Mouse (Mus musculus): Measurements from ENCODE around the gene Garnl3. TPM values are rescaled to one million over a fixed set of nuclear protein-coding genes. Genes with fewer than 3 reads are reported as not detected.

The Garnl3 gene
- polyA plus RNA-seq, 1 experiment: 17.9 TPM

GRCm38 (mm10) chr2:33086016-33086596 lies 45.3 kb downstream of the Garnl3 start:
- Histone ChIP-seq H3K27ac (replicated peaks; ENCODE audit: low read depth, low read length) (no peak overlapping the region), H3K4me1 (ENCODE audit: control insufficient read depth, insufficient read depth, insufficient read length, low read length) (no peaks in the 10 kb centered on the region), H3K4me3 (ENCODE audit: insufficient read depth, low read depth, low read length) (no peak overlapping the region)

- Histone ChIP-seq H3K4me1 (ENCODE audit: control insufficient read depth, insufficient read depth, insufficient read length, low read length) (no peaks in the 10 kb centered on the region), H3K4me3 (ENCODE audit: insufficient read depth, low read depth, low read length) (no peak overlapping the region), H3K27ac (replicated peaks; ENCODE audit: low read depth, low read length) (no peak overlapping the region)
Observed at GRCm38 (mm10) chr2:33084221-33084620, 47.2 kb downstream of the Garnl3 start.

GRCm38 (mm10) chr2:33080166-33080565 lies 51.3 kb downstream of the Garnl3 start:
- H3K4me3 ChIP-seq (ENCODE audit: insufficient read depth, low read depth, low read length): no peak overlapping the region
- no peak overlapping the region for H3K27ac ChIP-seq (replicated peaks; ENCODE audit: low read depth, low read length)
- H3K4me1 ChIP-seq (ENCODE audit: control insufficient read depth, insufficient read depth, insufficient read length, low read length): no peaks in the 10 kb centered on the region

GRCm38 (mm10) chr2:33077252-33077651 lies 54.2 kb downstream of the Garnl3 start:
- Histone ChIP-seq H3K27ac (replicated peaks; ENCODE audit: low read depth, low read length) (no peak overlapping the region), H3K4me1 (ENCODE audit: control insufficient read depth, insufficient read depth, insufficient read length, low read length) (no peaks in the 10 kb centered on the region), H3K4me3 (ENCODE audit: insufficient read depth, low read depth, low read length) (no peak overlapping the region)

- H3K4me1 ChIP-seq (ENCODE audit: control insufficient read depth, insufficient read depth, insufficient read length, low read length): no peaks in the 10 kb centered on the region
- H3K4me3 ChIP-seq (ENCODE audit: insufficient read depth, low read depth, low read length): no peak overlapping the region
- no peak overlapping the region for H3K27ac ChIP-seq (replicated peaks; ENCODE audit: low read depth, low read length)
Observed at GRCm38 (mm10) chr2:33074931-33075330, 56.5 kb downstream of the Garnl3 start.

- Histone ChIP-seq H3K4me1 (ENCODE audit: control insufficient read depth, insufficient read depth, insufficient read length, low read length) (no peaks in the 10 kb centered on the region), H3K27ac (replicated peaks; ENCODE audit: low read depth, low read length) (no peak overlapping the region), H3K4me3 (ENCODE audit: insufficient read depth, low read depth, low read length) (no peak overlapping the region)
Observed at GRCm38 (mm10) chr2:33074188-33074587, 57.3 kb downstream of the Garnl3 start.

GRCm38 (mm10) chr2:33072333-33072732 lies 59.1 kb downstream of the Garnl3 start:
- no peaks in the 10 kb centered on the region for H3K4me1 ChIP-seq (ENCODE audit: control insufficient read depth, insufficient read depth, insufficient read length, low read length)
- no peak overlapping the region for H3K4me3 ChIP-seq (ENCODE audit: insufficient read depth, low read depth, low read length)
- H3K27ac ChIP-seq (replicated peaks; ENCODE audit: low read depth, low read length): no peak overlapping the region

GRCm38 (mm10) chr2:33065610-33066009 lies 65.8 kb downstream of the Garnl3 start:
- Histone ChIP-seq H3K27ac (replicated peaks; ENCODE audit: low read depth, low read length) (no peak overlapping the region), H3K4me3 (ENCODE audit: insufficient read depth, low read depth, low read length) (no peak overlapping the region), H3K4me1 (ENCODE audit: control insufficient read depth, insufficient read depth, insufficient read length, low read length) (peaks cover 7% of the 10 kb centered on the region)

GRCm38 (mm10) chr2:33062744-33063143 lies 68.7 kb downstream of the Garnl3 start:
- H3K4me3 ChIP-seq (ENCODE audit: insufficient read depth, low read depth, low read length): no peak overlapping the region

GRCm38 (mm10) chr2:33058926-33059325 lies 72.5 kb downstream of the Garnl3 start:
- Histone ChIP-seq H3K4me1 (ENCODE audit: control insufficient read depth, insufficient read depth, insufficient read length, low read length) (0 out of 2 replicates have a peak, but pooled peaks cover 2% of the 10 kb centered on the region), H3K27ac (replicated peaks; ENCODE audit: low read depth, low read length) (no peak overlapping the region), H3K4me3 (ENCODE audit: insufficient read depth, low read depth, low read length) (no peak overlapping the region)

More at GRCm38 (mm10) chr2:33062744-33063143, 68.7 kb downstream of the Garnl3 start:
- Histone ChIP-seq H3K4me1 (ENCODE audit: control insufficient read depth, insufficient read depth, insufficient read length, low read length) (peaks cover 9% of the 10 kb centered on the region), H3K27ac (replicated peaks; ENCODE audit: low read depth, low read length) (no peak overlapping the region)

GRCm38 (mm10) chr2:33057514-33057913 lies 73.9 kb downstream of the Garnl3 start:
- H3K4me3 ChIP-seq (ENCODE audit: insufficient read depth, low read depth, low read length): no peak overlapping the region
- H3K27ac ChIP-seq (replicated peaks; ENCODE audit: low read depth, low read length): no peak overlapping the region
- 0 out of 2 replicates have a peak, but pooled peaks cover 2% of the 10 kb centered on the region for H3K4me1 ChIP-seq (ENCODE audit: control insufficient read depth, insufficient read depth, insufficient read length, low read length)

- Histone ChIP-seq H3K4me3 (ENCODE audit: insufficient read depth, low read depth, low read length) (no peak overlapping the region), H3K27ac (replicated peaks; ENCODE audit: low read depth, low read length) (no peak overlapping the region), H3K4me1 (ENCODE audit: control insufficient read depth, insufficient read depth, insufficient read length, low read length) (0 out of 2 replicates have a peak, but pooled peaks cover 2% of the 10 kb centered on the region)
Observed at GRCm38 (mm10) chr2:33053966-33054365, 77.5 kb downstream of the Garnl3 start.

- H3K4me1 ChIP-seq (ENCODE audit: control insufficient read depth, insufficient read depth, insufficient read length, low read length): no peaks in the 10 kb centered on the region
- H3K4me3 ChIP-seq (ENCODE audit: insufficient read depth, low read depth, low read length): no peak overlapping the region
- H3K27ac ChIP-seq (replicated peaks; ENCODE audit: low read depth, low read length): no peak overlapping the region
Observed at GRCm38 (mm10) chr2:33047360-33047759, 84.1 kb downstream of the Garnl3 start.

GRCm38 (mm10) chr2:33046919-33047318 lies 84.5 kb downstream of the Garnl3 start:
- no peak overlapping the region for H3K4me3 ChIP-seq (ENCODE audit: insufficient read depth, low read depth, low read length)
- 0 out of 2 replicates have a peak, but pooled peaks cover 2% of the 10 kb centered on the region for H3K4me1 ChIP-seq (ENCODE audit: control insufficient read depth, insufficient read depth, insufficient read length, low read length)
- no peak overlapping the region for H3K27ac ChIP-seq (replicated peaks; ENCODE audit: low read depth, low read length)

GRCm38 (mm10) chr2:33045899-33046298 lies 85.6 kb downstream of the Garnl3 start:
- Histone ChIP-seq H3K4me1 (ENCODE audit: control insufficient read depth, insufficient read depth, insufficient read length, low read length) (0 out of 2 replicates have a peak, but pooled peaks cover 5% of the 10 kb centered on the region), H3K27ac (replicated peaks; ENCODE audit: low read depth, low read length) (no peak overlapping the region), H3K4me3 (ENCODE audit: insufficient read depth, low read depth, low read length) (no peak overlapping the region)

GRCm38 (mm10) chr2:33042781-33043180 lies 88.7 kb downstream of the Garnl3 start:
- no peak overlapping the region for H3K4me3 ChIP-seq (ENCODE audit: insufficient read depth, low read depth, low read length)
- no peak overlapping the region for H3K27ac ChIP-seq (replicated peaks; ENCODE audit: low read depth, low read length)
- H3K4me1 ChIP-seq (ENCODE audit: control insufficient read depth, insufficient read depth, insufficient read length, low read length): 0 out of 2 replicates have a peak, but pooled peaks cover 5% of the 10 kb centered on the region
